Mouse (Mus musculus) liver, embryonic 14.5 days (tissue): ENCODE measurements around the gene Fbxo42.

Source experiments
- CTCF ChIP-seq: IDR thresholded peaks from 2 replicates; pipeline ENCODE4 v1.5.1; 2016; ENCODE audit warnings: antibody characterized with exemption, low read depth, control low read depth
- EP300 ChIP-seq: IDR thresholded peaks from 2 replicates; pipeline ENCODE4 v1.6.1; 2016; ENCODE audit warnings: antibody characterized with exemption, low read depth

- TF ChIP-seq CTCF, result no peak
- no peak for TF ChIP-seq EP300
Measured at GRCm38 (mm10) chr4:141196981-141197685, 49.4 kb downstream of the Fbxo42 start.
